Mouse (Mus musculus) lung, adult 18-20 months (tissue): ENCODE results near the gene Fam71a.
A peak's percentile ranks its signal among the peaks of the same experiment; 100 is the strongest.

Experiments
- DNase-seq, 2 experiments: peaks; one replicate each; pipeline ENCODE4 v3.0.0; 2022; ENCODE audit warnings: mixed read lengths in 2 of 2

The Fam71a gene

DNA sequence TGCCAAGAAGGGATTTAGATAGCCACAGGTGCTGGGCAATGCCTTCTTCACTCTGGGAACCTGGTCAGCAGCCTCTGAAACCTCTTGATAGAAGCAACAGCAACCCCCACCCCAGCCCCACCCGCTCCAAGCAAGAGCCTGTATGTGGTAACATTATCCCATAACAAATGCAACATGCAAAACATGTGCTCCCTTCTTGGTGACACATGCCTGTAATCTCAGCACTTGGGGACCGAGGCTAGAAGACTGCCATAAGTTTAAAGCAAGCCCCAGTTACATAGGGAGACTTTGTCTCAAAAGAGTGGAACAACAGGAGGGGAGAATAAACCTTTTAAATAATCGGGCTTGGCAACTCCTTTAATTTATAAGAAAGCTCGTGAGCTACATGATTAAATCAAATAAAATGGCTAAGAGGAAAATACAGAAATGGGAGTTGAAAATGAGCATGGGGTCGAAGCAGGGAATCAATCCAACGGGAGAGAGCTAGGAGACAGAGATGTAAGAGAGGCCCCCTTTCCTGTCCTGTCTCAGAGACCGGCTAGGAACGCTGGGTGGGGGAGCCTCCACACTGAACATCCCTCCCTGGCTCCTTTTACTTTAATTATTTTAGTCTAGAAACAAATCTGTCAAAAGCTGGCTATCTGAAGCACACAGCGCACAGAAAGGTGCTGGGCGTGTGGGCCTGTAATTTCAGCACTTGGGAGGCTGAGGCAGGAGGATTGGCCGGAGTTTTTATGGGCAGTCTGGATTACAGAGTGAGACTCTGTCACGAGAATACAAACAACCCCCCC is 17.0 kb upstream of the Fam71a start:
- DNase-seq = peak in 1 of 2 experiments; percentile 6

DNA sequence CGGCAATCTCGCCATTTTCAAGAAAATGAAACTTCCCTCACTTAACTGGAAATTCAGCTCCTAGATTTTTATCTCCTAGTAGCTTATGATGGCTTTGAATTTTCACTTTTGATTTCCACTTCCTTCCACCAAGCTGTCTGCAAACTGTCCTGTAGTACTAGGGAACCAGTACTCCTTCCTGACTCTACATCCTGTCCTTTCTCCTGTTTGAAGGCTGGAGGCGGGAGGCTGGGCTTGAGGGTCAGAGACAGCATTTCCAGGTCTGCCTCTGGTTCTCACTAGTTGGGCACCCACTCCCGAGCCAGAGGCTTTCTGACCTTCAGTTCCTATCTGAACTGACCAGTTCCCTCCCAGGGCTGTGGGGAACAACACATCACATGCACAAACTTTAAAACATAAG is 15.8 kb upstream of the Fam71a start:
- DNase-seq = peak in 1 of 2 experiments; percentile 18

DNA sequence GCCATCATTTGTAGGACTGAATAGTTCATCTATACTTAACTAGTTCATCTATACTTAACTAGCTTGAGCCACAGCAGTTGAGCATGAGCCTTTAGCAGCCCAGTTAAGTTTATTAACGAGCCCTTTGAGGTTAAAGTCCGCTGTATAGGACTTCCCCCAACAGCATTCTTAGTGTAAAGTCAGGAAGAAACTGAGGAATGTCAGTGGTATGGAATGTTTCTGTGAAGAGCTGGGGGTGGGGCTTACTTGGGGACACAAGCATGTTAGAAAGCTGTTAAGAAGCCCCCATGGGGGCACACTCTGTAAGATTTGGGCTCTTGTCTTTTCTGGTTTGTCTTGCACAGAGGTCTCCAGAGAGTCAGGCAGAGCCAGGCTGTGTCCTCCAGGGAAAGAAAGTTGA is 15.2 kb upstream of the Fam71a start:
- DNase-seq = no peak

DNA sequence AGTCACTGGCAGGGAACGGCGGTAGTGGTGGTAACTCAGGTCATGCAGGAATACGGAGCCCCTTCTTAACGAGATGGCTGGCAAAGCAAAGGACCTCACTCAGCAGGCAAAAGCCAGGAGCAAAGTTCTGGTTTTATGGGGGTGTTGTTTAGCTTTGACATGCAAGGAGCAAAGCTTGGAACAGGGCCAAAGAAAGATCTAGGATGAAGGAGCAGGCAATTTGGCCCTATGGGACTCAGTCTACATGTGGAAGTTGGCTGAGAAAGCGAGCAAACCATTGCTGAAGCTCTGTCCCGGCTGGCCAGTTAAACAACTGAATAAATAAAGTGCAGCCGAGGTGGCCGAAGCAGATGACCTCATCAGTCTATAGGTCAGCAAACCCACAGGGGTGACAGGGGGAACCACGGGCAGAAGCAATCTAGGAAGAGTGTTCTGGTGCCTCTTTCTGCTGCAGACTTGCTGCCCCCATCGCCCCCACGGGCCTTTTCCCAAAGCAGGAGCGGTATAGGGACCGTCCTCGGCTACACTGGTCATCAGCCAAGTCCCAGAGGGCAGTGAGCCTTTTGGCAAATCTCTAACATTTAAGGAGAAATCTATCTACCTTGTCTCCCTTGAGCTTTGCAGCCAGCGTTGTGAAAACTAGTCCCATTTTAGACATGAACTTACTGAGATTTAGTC is 14.0 kb upstream of the Fam71a start:
- no peak for DNase-seq

DNA sequence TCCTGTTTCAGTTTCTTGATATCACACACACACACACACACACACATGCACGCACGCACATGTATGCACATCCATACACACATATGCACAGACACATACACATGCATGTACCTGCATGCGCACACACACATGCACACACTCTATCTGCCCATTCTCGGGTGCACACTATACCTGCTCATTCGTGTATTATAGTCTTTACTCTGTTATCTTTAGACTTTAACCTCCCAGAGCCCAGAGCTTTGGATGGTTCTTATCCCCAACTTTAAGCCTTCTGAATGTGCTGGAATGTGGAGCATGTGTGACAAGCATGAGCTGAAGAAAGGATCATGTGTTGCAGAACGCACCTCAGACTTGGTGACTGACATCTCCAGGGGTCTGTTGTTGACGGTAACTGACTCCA is 12.3 kb upstream of the Fam71a start:
- no peak for DNase-seq

DNA sequence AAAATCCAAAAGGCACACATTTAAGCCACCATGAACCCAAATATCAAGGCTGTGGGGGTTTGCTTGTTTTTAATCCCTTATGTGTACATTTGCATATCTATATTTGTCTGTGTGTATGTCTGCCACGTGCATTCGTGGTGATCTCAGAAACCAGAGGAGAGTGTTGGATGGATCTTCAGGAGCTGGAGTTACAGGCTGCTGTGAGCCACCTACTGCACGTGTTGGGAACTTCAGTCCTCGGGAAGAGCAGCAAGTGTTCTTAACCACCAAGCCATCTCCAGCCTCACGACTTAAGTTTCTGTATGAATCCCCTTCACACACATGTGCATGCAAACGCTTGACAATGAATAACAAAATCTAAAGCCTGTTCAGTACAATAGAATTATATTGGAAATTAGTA is 7.9 kb upstream of the Fam71a start:
- DNase-seq = no peak

DNA sequence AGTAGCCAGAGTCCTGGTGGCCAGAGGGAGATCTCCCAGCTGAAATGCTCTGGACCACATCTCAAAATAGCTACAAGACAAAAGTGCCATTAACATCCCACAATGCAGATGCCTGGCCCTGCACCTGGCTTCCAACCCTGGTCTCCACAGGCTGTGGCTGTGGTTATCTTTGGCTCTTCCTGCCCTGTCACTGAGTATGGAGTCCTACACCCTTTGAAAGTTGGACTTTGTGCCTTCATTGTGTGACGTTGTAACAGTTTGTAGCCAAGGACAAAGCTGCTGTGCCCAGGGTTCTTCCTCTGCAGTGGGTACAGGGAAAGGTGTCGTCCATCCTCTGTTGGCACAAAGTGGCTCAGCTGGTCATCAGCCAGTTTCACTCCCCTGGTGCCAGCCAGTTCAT is 5.8 kb upstream of the Fam71a start:
- DNase-seq = no peak

DNA sequence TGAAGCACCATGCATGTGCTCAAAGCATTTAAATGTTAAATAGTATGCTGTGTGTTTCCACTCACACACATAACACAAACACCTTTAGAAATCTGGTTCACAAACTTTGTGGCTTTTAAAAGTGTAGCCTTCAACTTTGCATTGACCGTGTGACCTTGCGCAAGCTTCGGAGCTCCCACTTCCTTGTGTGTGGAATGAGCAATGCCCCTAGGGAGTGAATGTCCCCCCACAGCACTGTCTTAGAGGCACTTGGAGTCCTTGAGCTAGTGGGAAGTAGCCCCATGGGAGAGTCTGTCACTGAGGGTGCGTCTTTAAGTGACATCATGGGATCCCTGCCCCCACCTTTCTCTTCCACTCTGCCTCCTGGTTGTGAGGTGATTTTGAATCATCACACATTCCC is 1.6 kb upstream of the Fam71a start:
- no peak for DNase-seq

DNA sequence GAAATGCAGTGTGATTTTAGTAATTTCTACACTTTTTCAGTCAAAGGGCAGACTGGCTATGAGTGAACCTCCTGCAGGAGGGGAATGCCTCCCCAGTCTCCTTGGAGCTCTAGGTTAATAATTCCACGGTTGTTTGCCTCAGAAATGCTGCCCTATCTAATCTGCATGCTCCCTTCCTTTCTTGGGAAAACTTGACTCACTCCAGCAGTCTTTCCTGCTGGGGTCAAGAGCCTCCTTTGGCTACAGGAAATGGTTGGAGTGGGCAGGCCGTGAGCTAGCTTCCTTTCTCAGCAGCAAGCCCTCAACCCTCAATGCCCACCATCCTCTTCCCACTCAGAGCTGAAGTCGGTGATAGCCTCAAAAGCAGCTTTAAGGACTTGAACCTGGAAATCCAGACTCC is 10.3 kb downstream of the Fam71a start:
- DNase-seq = no peak

DNA sequence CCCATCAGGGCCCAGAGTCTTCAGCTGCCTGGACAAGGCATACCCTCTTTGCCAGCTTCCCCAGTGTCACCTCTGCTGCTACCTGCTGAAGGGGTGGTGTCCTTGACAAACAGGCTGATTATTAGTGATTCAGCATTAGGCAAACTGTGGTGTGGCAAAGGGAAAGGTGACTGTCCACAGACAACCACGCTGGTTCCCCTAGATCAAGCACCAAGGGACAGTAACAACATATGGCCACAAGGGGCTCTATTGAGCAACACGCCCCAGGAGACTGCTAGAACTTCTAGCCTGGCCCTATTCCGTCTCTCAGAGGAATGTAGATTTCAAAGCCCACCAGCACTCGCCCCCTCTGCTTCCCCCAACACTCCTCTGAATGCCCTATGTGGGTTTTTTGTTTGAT is 11.6 kb downstream of the Fam71a start:
- peak; percentile 54 for DNase-seq

DNA sequence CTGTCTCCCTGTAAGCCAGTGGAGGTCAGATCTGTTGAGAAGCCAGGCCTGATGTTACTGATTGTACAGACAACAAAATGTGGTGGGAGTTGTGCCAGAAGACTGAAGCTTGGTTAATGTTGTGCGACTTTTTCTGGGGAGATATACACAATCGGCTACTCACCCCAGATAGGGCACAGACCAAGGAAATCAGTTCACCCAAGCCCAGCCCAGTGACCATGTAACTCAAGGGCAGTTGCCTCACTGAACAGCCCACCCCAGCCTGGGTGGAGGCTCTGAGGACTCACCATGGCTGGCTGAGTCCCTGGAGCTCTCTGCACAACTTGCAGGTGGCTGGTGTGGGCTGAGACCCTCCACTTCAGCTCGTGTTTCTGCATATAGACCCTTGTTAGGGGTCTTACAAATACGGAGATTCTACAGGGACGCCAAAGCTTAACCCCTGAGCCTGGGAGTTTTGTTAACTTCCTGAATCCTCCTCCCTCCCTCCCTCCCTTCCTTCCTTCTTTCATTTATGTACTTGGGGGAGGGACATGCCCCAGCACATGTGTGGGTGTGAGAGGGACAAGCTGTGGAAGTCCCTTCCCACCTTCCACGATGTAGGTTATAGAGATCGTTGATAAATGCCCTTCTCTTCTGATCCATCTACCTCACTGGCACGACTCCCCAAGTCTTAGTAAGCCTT is 13.6 kb downstream of the Fam71a start:
- no peak for DNase-seq

DNA sequence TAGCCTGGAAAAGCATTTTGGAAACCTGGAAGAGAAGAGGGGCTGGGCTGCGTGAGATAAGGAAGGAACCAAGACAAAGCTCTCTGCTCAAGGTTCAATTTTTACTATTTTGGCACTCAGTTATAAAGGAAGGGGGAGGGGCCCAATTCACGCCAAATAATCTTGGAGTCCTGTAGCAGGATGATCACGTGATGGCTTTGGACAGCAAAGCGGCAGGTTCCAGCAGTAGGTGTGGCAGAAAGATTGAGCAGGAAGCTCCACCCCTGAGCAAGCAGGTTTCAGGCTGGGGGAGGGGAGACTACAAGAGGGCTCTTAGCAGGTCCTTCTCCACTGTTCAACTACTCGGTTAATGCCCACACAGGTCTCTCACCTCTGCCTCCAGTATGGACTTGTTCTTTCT is 15.1 kb downstream of the Fam71a start:
- DNase-seq = peak in 1 of 2 experiments; percentile 27

DNA sequence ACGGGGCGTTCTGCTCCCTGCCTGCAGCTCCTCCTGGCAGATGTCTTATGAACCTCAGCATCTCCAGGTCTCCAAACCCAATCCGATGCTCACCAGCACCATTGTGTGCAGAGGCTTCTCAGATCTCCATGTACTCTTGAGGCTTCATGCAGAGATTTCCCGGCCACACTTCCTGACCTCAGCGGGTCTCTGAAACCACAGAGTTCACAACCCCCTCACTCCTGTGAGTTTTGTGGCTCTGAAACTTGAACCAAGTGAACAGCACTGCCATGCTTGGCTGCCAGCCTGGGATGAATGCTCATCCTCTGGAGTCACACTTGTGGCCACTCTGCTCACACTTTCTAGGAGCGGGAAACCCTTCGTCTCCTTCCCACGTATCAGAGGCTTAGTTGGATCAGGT is 23.6 kb downstream of the Fam71a start:
- no peak for DNase-seq

DNA sequence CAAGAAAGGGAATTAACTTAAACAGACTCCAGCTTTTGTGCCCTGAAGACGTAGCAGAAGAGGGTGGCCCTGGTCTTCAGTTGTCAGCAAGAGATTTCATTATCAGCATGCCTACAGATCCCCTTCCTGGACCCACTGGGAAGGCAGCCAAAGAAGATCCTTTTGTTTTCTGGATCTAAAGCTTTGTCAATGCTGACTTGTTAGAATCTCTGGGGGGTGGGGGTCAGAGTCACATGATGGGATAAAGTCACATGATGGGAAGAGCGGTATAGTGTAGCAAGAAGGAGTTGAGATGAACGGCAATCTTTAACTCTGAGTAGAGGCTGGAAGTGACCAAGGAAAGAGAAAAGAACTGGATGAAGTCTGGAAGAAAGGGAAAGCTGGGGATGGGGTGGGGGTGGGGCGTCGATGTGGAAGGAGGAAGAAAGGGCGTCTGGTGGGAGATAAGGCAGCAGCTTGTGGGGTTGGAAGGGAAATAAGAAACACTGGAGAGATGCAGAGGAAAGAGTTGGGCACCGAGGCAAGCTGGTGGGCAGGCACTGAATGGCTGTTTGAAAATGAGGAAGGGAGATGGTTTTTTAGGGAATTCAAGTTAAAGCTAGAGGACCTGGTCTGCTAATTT is 25.6 kb downstream of the Fam71a start:
- DNase-seq = no peak

DNA sequence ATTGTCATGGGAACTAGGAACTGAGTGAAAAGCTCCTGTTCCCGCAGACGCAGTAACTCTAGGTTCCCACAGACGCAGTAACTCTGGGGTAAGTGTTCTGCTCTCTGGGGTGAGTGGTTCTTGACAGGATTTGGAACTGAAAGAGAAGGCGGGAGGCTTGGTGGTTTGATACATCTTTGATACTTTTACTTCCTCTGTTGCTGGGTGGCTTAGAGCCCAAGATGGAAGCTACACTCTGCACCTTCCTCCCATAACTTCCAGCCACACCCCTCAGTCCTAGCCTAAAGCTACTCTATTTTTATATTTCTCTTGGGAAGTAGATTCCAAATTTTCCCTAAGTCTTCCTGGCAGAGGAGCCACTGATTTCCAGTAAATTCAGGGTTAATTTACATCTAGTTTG is 26.2 kb downstream of the Fam71a start:
- no peak for DNase-seq

DNA sequence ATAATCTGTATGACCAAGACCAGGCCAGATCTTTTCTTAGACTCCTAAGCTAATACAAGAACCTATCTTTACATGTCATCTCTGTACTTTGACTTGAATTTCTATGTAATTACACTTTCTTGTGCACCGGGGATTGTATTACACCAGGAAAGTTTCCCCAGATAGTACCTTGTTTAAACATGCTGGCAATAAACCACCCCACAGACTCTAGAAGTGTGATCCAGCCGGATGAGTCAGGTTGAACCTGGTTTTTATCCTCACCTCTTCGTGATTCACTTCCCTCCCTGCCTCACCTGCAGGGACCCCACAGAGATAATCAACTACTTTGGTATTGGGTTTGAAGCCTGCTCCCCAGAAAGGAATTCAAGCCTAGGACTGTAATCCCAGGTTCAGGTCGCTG is 29.2 kb downstream of the Fam71a start:
- no peak for DNase-seq

DNA sequence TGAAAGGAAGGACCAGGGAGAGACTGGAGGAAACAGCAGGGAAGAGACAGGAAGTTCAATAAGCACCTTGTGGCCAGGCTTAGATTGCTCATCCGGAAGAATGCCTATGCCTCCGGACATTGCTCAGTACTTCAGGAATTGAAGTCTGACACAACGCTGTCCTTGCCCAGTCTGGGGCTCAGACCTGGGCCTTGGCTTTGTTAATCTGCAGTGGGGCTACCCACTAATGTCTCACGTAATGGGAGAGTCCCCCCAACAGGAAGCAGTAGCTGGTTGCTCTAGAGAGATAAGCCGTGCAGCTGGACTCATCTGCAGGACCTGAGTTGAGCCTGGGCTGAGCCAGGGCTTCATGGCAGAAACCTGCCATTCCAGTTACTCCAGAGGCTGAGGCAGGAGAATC is 31.7 kb downstream of the Fam71a start:
- DNase-seq = no peak

DNA sequence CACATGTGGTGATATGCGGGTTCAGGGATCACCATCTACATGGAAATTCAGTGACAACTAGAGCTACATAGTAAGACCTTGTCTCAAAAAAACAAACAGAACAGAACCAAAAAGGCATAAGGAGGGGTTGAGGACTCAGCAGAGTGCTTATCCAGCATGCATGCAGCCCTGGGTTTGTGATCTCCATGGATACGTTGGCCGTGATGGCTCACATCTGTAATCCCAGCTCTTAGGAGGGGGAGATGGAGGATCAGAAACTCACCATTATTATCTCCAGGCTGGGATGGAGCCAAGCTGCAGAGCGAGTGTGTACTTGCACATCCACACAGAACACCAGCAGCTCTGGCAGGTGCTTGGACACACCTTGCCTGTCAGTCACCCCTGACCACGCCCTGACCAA is 32.4 kb downstream of the Fam71a start:
- no peak for DNase-seq

DNA sequence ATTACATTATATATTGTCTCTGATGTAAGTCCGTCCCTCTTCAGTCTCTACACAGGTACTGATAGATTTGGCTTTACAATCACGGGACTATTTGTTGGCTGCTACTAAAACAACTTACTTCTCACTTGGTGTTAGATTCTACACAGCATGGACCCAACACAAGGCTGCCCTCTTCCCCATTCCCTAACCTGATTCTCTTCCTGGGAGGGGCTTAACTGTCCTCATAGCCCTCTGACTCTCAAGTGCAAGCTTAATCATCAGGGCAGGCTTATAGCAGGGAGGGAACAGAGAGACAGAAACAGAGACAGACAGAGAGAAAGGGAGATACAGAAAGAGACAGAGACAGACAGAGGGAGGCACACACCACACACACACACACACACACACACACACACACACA is 32.9 kb downstream of the Fam71a start:
- no peak for DNase-seq

DNA sequence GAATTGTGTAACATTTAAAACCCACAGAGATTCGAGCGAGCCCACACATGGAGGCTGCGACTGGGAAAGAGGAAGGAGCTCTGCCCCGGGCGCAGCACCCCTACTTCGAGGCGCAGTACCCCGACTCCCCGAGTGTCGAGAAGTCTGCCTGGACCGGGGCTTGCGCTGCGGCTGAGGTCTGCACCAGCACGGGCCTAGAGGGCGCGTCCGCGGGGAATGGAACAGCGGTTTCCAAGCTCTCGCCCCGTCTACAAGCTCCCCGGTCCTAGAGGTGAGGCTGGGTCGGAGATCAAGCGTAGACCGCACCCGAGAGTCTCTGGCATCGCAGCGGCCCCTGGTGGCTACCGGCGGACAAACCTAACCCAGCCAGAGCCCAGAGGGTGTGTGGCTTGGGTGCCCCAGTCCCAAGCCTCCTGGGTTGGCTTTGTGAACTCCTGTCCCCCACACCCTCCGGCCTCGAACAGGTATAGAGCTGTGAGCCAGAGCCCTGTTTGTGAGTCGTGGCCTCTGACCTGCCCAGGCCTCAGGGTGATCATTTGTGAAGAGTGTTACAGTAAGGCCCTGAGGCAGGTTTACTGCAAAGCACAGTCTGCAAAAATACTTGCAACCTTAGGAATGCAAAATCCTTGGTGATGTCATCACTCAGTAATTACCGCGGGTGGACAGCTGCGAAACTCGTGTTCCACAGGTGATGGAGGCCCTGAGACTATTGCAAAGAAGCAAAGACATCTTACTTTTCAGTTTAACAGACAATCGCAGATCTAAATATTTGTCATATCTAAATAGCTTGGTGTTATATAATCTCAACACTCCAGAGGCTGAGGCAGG is 38.6 kb downstream of the Fam71a start:
- DNase-seq = peak; percentile 56 to 60

DNA sequence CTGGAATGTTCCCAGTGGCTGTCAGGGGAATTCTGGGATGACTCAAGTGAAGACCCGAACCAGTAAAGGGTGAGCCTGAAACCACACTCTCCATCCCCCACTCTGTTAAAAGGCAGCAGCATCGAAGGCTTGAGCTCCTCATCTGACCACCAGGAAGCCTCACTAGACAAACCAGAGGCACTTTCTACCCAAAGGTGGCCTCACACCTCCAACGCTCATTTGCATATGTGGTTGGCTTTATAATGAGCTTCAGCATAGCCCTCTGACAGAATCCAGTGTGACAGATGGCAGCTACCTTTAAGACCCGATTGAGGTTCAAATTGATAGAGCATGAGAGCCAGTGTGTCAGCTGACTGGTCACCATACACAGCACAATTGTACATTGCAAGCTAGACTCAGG is 40.3 kb downstream of the Fam71a start:
- DNase-seq = no peak

DNA sequence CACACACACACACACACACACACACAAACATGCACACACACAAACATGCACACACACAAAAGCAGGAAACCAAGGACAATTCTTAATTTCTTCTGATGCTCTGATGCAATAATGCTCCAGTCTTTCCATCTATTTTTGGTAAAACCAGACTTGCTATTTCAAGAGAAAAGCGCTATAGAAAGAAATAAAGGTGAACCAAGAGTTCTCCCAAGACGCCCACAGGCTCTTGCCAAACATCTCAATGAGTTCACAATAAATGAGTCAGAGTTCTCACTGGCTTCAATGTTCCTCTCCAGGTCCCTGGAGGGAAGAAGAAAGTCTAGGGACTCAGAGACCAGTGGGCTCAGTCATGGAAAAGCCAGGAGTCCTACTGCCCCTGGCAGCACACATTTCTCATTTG is 40.9 kb downstream of the Fam71a start:
- peak in 1 of 2 experiments; percentile 19 for DNase-seq

DNA sequence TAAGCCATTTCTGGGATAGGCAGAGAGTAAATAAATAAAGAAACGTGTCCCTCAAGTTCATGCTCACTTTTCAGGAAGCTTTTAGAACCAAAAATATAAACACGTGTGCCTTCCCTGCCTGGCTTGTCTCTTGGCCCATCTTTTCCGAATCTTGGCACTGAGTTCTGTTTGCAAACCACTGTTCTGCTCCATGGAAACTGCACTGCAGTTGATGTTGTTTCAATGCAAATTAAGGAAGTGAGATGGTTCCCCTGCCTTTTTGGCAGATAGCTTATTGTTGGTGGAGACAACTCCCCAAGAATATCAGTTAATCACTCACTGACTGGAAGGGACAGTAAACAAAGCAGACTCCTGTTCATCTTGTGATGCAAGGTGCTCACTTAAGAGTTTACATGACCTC is 41.9 kb downstream of the Fam71a start:
- DNase-seq = peak in 1 of 2 experiments; percentile 24
